Mouse (Mus musculus) bone marrow, adult 2 months (tissue): ENCODE results near the gene Frrs1.

Source experiments
- CTCF ChIP-seq: fragments of 200-500 bp; IDR thresholded peaks from 2 replicates; pipeline ENCODE4 v1.5.1; 2011; ENCODE audit warnings: low read length, control low read depth; ENCODE audit not compliant: control insufficient read depth, insufficient read depth
- POLR2A ChIP-seq: fragments of 200-500 bp; IDR thresholded peaks from 2 replicates; pipeline ENCODE4 v1.6.1; 2011; ENCODE audit warnings: low read depth, mild to moderate bottlenecking, control low read depth, low read length, borderline replicate concordance; ENCODE audit not compliant: control insufficient read depth

GRCm38 (mm10) chr3:116862621-116863020, 3.4 kb downstream of the Frrs1 start:
- TF ChIP-seq CTCF: no peak
- TF ChIP-seq POLR2A: no peak
